Mouse (Mus musculus) forebrain, postnatal 0 days (tissue): ENCODE results near the gene Olfr1045. TPM values are rescaled to one million over a fixed set of nuclear protein-coding genes. Genes with fewer than 3 reads are reported as not detected.
"Not testable (repeated sequence)": the region's sequence is repeated elsewhere in the genome, so short reads cannot be mapped to it uniquely, and the experiment has no call there.

Experiments
- ATAC-seq: fragments of 200-750 bp; cut with Nextera tagmentation; 2 replicates; pipeline ENCODE4 v1.8.0; 2017; ENCODE audit warnings: mild to moderate bottlenecking, moderate library complexity
- DNase-seq: peaks from one replicate; pipeline ENCODE4 v3.0.0-alpha.2; 2015
- H3K27ac ChIP-seq: fragments of 300-500 bp; sonication (generic); 2 replicates; pipeline ENCODE4 v1.5.1; 2014; ENCODE audit warnings: low read depth, mild to moderate bottlenecking, antibody characterized with exemption, low read length, moderate library complexity, mixed read lengths
- H3K27me3 ChIP-seq: fragments of 300-500 bp; sonication (generic); 2 replicates; pipeline ENCODE4 v1.6.1; 2014; ENCODE audit warnings: mild to moderate bottlenecking, low read length, mixed read lengths; ENCODE audit not compliant: insufficient read depth
- H3K36me3 ChIP-seq: fragments of 300-500 bp; sonication (generic); 2 replicates; pipeline ENCODE4 v1.6.1; 2014; ENCODE audit warnings: mild to moderate bottlenecking, moderate library complexity; ENCODE audit not compliant: insufficient read depth
- H3K4me1 ChIP-seq: fragments of 300-500 bp; sonication (generic); 2 replicates; pipeline ENCODE4 v1.6.1; 2014; ENCODE audit warnings: antibody characterized with exemption; ENCODE audit not compliant: insufficient read depth
- H3K4me2 ChIP-seq: fragments of 300-500 bp; sonication (generic); 2 replicates; pipeline ENCODE4 v1.6.1; 2014; ENCODE audit warnings: low read depth, mild to moderate bottlenecking, moderate library complexity
- H3K4me3 ChIP-seq: fragments of 300-500 bp; sonication (generic); 2 replicates; pipeline ENCODE4 v1.5.1; 2014; ENCODE audit warnings: low read depth, low read length, mixed read lengths
- H3K9ac ChIP-seq: fragments of 300-500 bp; sonication (generic); 2 replicates; pipeline ENCODE4 v1.6.1; 2014; ENCODE audit warnings: mild to moderate bottlenecking
- H3K9me3 ChIP-seq: fragments of 300-500 bp; sonication (generic); 2 replicates; pipeline ENCODE4 v1.6.1; 2016; ENCODE audit warnings: low read length
- CTCF ChIP-seq: sonication (generic); IDR thresholded peaks from 2 replicates; pipeline ENCODE4 v1.5.1; 2016; ENCODE audit warnings: antibody characterized with exemption, control low read depth, low read depth
- WGBS: fragments of 180-500 bp; shearing (Covaris S2); extraction: QIAGEN DNeasy Blood & Tissue Kit; methylation state at CpG from one replicate; pipeline ENCODE4 v1.1.7; 2014; 5-methylcytosine and 5-hydroxymethylcytosine counted together
- polyA plus RNA-seq: library from polyadenylated mRNA; unstranded; fragments of >200 nt; fragmentation: Nextera tagmentation; extraction: Ambion mirVana; gene quantifications from 2 replicates; pipeline ENCODE4 v1.2.1, GENCODE M21; 2015
- total RNA-seq: library from RNA; depleted of rRNA; stranded (reverse); fragments of >200 nt; gene quantifications from 2 replicates; pipeline ENCODE4 v1.2.3, GENCODE M21; 2014; rRNA removed

Olfr1045 gene
- total and polyA plus RNA-seq, 2 experiments from 2014 or later = not detected

- no peaks in the 10 kb centered on the region for H3K27me3 ChIP-seq
- TF ChIP-seq CTCF = no peak
- H3K27ac ChIP-seq = no peak within 1 kb of the TSS
- no peak for ATAC-seq
- no peak for DNase-seq
- no peaks in the 10 kb centered on the region for H3K36me3 ChIP-seq
- H3K9me3 ChIP-seq = no peaks in the 10 kb centered on the region
- no peak within 1 kb of the TSS for H3K4me3 ChIP-seq
- H3K4me1 ChIP-seq = no peaks in the 10 kb centered on the region
- H3K9ac ChIP-seq = no peak within 1 kb of the TSS
- H3K4me2 ChIP-seq = no peak within 1 kb of the TSS
Measured at GRCm38 (mm10) chr2:86177720-86178119, 25.1 kb downstream of the Olfr1045 start, which contains the start of gene Olfr1044. TSS of gene Olfr1044 (minus strand) at chr2:86177820.

- H3K27me3 ChIP-seq, ATAC-seq, DNase-seq, H3K4me2 ChIP-seq, H3K9ac ChIP-seq, H3K4me1 ChIP-seq, H3K9me3 ChIP-seq, H3K36me3 ChIP-seq, H3K4me3 ChIP-seq, H3K27ac ChIP-seq: not testable (repeated sequence)
- WGBS = 92% methylated on average over 7 of the region's 7 CpGs
Measured at GRCm38 (mm10) chr2:86175422-86175821, 27.4 kb downstream of the Olfr1045 start.

DNA sequence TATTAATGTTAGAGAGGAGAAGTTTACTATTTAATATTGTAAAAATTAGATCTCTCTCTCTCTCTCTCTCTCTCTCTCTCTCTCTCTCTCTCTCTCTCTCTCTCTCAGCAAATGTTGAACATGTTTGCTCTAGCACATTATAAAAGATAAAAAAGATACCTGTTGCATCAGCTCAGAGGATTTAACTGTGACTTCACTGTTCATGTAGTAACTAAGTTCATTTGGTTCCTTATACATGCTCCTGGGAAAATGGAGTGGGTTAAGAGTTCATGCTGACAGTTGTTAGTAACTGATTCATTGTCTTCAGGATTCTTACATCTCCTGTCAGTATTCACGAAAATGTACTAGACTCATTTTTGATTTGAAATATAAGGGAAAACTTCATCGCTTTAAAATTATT, 35.4 kb downstream of the Olfr1045 start, which contains the start of gene Olfr1043:
Gene Olfr1043 (minus strand): TSS at position 101 of the 400 bp plus-strand sequence.
- Histone ChIP-seq H3K4me1 (no peaks in the 10 kb centered on the region), H3K4me3 (no peak within 1 kb of the TSS), H3K36me3 (no peaks in the 10 kb centered on the region), H3K9me3 (no peaks in the 10 kb centered on the region), H3K4me2 (no peak within 1 kb of the TSS), H3K27me3 (no peaks in the 10 kb centered on the region), H3K9ac (no peak within 1 kb of the TSS), H3K27ac (no peak within 1 kb of the TSS)
- TF ChIP-seq CTCF = no peak
- DNase-seq (no peak), ATAC-seq (no peak)
- 90% methylated on average over 2 of the region's 2 CpGs for WGBS

GRCm38 (mm10) chr2:86161738-86162137, 41.1 kb downstream of the Olfr1045 start, which contains the start of gene Olfr1042:
TSS of gene Olfr1042 (minus strand) at chr2:86161838.
- no peak for TF ChIP-seq CTCF
- H3K9me3 ChIP-seq = no peaks in the 10 kb centered on the region
- no peaks in the 10 kb centered on the region for H3K27me3 ChIP-seq
- H3K4me3 ChIP-seq = no peak within 1 kb of the TSS
- 90% methylated on average over 2 of the region's 2 CpGs for WGBS
- ATAC-seq = no peak
- H3K4me1 ChIP-seq = no peaks in the 10 kb centered on the region
- no peak within 1 kb of the TSS for H3K27ac ChIP-seq
- no peak for DNase-seq
- H3K4me2 ChIP-seq = no peak within 1 kb of the TSS
- H3K9ac ChIP-seq = no peak within 1 kb of the TSS
- H3K36me3 ChIP-seq = no peaks in the 10 kb centered on the region

- no peaks in the 10 kb centered on the region for H3K27me3 ChIP-seq
- no peak for DNase-seq
- H3K4me2 ChIP-seq = no peak within 1 kb of the TSS
- H3K9me3 ChIP-seq = no peaks in the 10 kb centered on the region
- no peak within 1 kb of the TSS for H3K27ac ChIP-seq
- H3K36me3 ChIP-seq = no peaks in the 10 kb centered on the region
- 87% methylated on average over 1 of the region's 1 CpGs for WGBS
- no peak for TF ChIP-seq CTCF
- ATAC-seq = no peak
- H3K4me3 ChIP-seq = no peak within 1 kb of the TSS
- H3K4me1 ChIP-seq = no peaks in the 10 kb centered on the region
- no peak within 1 kb of the TSS for H3K9ac ChIP-seq
Measured at GRCm38 (mm10) chr2:86146632-86147031, 56.2 kb downstream of the Olfr1045 start, which contains the start of gene Olfr1040. TSS of gene Olfr1040 (minus strand) at chr2:86146732.

Other genes with a start within 250 kb of the Olfr1045 start
- not detected in 2 replicates for gene Olfr1029, start 229.1 kb downstream of the Olfr1045 start, total RNA-seq
- gene Olfr1029, start 229.1 kb downstream of the Olfr1045 start, polyA plus RNA-seq = not detected in 2 replicates
- not detected in 2 replicates for gene Olfr1030, start 223.7 kb downstream of the Olfr1045 start, total RNA-seq
- gene Olfr1030, start 223.7 kb downstream of the Olfr1045 start, polyA plus RNA-seq = not detected in 2 replicates
- not detected in 2 replicates for gene Olfr1031, start 212.7 kb downstream of the Olfr1045 start, total RNA-seq
- gene Olfr1031, start 212.7 kb downstream of the Olfr1045 start, polyA plus RNA-seq = not detected in 2 replicates
- not detected in 2 replicates for gene Olfr1032, start 197.5 kb downstream of the Olfr1045 start, total RNA-seq
- not detected in 2 replicates for gene Olfr1032, start 197.5 kb downstream of the Olfr1045 start, polyA plus RNA-seq
- 0.05 and 0.08 TPM in 2 replicates for gene Olfr1033, start 182.4 kb downstream of the Olfr1045 start, total RNA-seq
- gene Olfr1033, start 182.4 kb downstream of the Olfr1045 start, polyA plus RNA-seq = 1.1 and 1.2 TPM in 2 replicates
- gene Olfr1034, start 157.1 kb downstream of the Olfr1045 start, total RNA-seq = not detected in 2 replicates
- not detected in 2 replicates for gene Olfr1034, start 157.1 kb downstream of the Olfr1045 start, polyA plus RNA-seq
- gene Olfr1036, start 129.0 kb downstream of the Olfr1045 start, total RNA-seq = not detected in 2 replicates
- gene Olfr1036, start 129.0 kb downstream of the Olfr1045 start, polyA plus RNA-seq = not detected in 2 replicates
- not detected in 2 replicates for gene Olfr1037, start 115.6 kb downstream of the Olfr1045 start, total RNA-seq
- not detected in 2 replicates for gene Olfr1037, start 115.6 kb downstream of the Olfr1045 start, polyA plus RNA-seq
- not detected in 2 replicates for gene Olfr1039, start 67.1 kb downstream of the Olfr1045 start, total RNA-seq
- not detected in 2 replicates for gene Olfr1039, start 67.1 kb downstream of the Olfr1045 start, polyA plus RNA-seq
- gene Olfr1040, start 56.3 kb downstream of the Olfr1045 start, total RNA-seq = not detected in 2 replicates
- gene Olfr1040, start 56.3 kb downstream of the Olfr1045 start, polyA plus RNA-seq = not detected in 2 replicates
- not detected in 2 replicates for gene Olfr1042, start 41.2 kb downstream of the Olfr1045 start, total RNA-seq
- not detected in 2 replicates for gene Olfr1042, start 41.2 kb downstream of the Olfr1045 start, polyA plus RNA-seq
- gene Olfr1043, start 35.5 kb downstream of the Olfr1045 start, total RNA-seq = not detected in 2 replicates
- gene Olfr1043, start 35.5 kb downstream of the Olfr1045 start, polyA plus RNA-seq = not detected in 2 replicates
- not detected in 2 replicates for gene Olfr1044, start 25.2 kb downstream of the Olfr1045 start, total RNA-seq
- not detected in 2 replicates for gene Olfr1044, start 25.2 kb downstream of the Olfr1045 start, polyA plus RNA-seq
- gene Olfr52, start 17.3 kb downstream of the Olfr1045 start, total RNA-seq = not detected in 2 replicates
- not detected in 2 replicates for gene Olfr52, start 17.3 kb downstream of the Olfr1045 start, polyA plus RNA-seq
- gene Olfr1046, start 16.3 kb upstream of the Olfr1045 start, total RNA-seq = not detected in 2 replicates
- gene Olfr1046, start 16.3 kb upstream of the Olfr1045 start, polyA plus RNA-seq = not detected in 2 replicates
- not detected in 2 replicates for gene Olfr1047, start 28.4 kb upstream of the Olfr1045 start, total RNA-seq
- gene Olfr1047, start 28.4 kb upstream of the Olfr1045 start, polyA plus RNA-seq = not detected in 2 replicates
- not detected in 2 replicates for gene Olfr1048, start 37.3 kb upstream of the Olfr1045 start, total RNA-seq
- gene Olfr1048, start 37.3 kb upstream of the Olfr1045 start, polyA plus RNA-seq = not detected in 2 replicates
- not detected in 2 replicates for gene Olfr1049, start 55.3 kb upstream of the Olfr1045 start, total RNA-seq
- not detected in 2 replicates for gene Olfr1049, start 55.3 kb upstream of the Olfr1045 start, polyA plus RNA-seq
- gene Olfr1051, start 76.1 kb upstream of the Olfr1045 start, total RNA-seq = not detected in 2 replicates
- gene Olfr1051, start 76.1 kb upstream of the Olfr1045 start, polyA plus RNA-seq = not detected in 2 replicates
- not detected in 2 replicates for gene Olfr1052, start 89.4 kb upstream of the Olfr1045 start, total RNA-seq
- gene Olfr1052, start 89.4 kb upstream of the Olfr1045 start, polyA plus RNA-seq = not detected in 2 replicates
- gene Olfr1053, start 112.3 kb upstream of the Olfr1045 start, total RNA-seq = not detected in 2 replicates
- not detected in 2 replicates for gene Olfr1053, start 112.3 kb upstream of the Olfr1045 start, polyA plus RNA-seq
- gene Olfr1054, start 132.4 kb upstream of the Olfr1045 start, total RNA-seq = not detected in 2 replicates
- gene Olfr1054, start 132.4 kb upstream of the Olfr1045 start, polyA plus RNA-seq = not detected in 2 replicates
- not detected in 2 replicates for gene Olfr1055, start 147.3 kb upstream of the Olfr1045 start, total RNA-seq
- not detected in 2 replicates for gene Olfr1055, start 147.3 kb upstream of the Olfr1045 start, polyA plus RNA-seq
- not detected in 2 replicates for gene Olfr1056, start 159.5 kb upstream of the Olfr1045 start, total RNA-seq
- gene Olfr1056, start 159.5 kb upstream of the Olfr1045 start, polyA plus RNA-seq = not detected in 2 replicates
- gene Olfr1057, start 175.4 kb upstream of the Olfr1045 start, total RNA-seq = not detected in 2 replicates
- gene Olfr1057, start 175.4 kb upstream of the Olfr1045 start, polyA plus RNA-seq = not detected in 2 replicates
- not detected in 2 replicates for gene Olfr1058, start 185.6 kb upstream of the Olfr1045 start, total RNA-seq
- gene Olfr1058, start 185.6 kb upstream of the Olfr1045 start, polyA plus RNA-seq = not detected in 2 replicates
- not detected in 2 replicates for gene Olfr1061, start 211.0 kb upstream of the Olfr1045 start, total RNA-seq
- gene Olfr1061, start 211.0 kb upstream of the Olfr1045 start, polyA plus RNA-seq = not detected in 2 replicates
- gene Olfr1062, start 223.7 kb upstream of the Olfr1045 start, total RNA-seq = not detected in 2 replicates
- gene Olfr1062, start 223.7 kb upstream of the Olfr1045 start, polyA plus RNA-seq = not detected in 2 replicates
- gene Olfr1065, start 247.6 kb upstream of the Olfr1045 start, total RNA-seq = not detected in 2 replicates
- not detected in 2 replicates for gene Olfr1065, start 247.6 kb upstream of the Olfr1045 start, polyA plus RNA-seq